Mouse (Mus musculus): ENCODE data around the gene Ap3b2.

- TF ChIP-seq CTCF (conservative IDR thresholded peaks at IDR 0.05 in 1 of 2, IDR thresholded peaks at IDR 0.05 in 1 of 2; ENCODE audit: low read depth in 2 of 2, low read length in 2 of 2) (no peak), POLR2A (IDR thresholded peaks at IDR 0.05; ENCODE audit: low read depth, low read length) (no peak), RCOR1 (conservative IDR thresholded peaks at IDR 0.05; ENCODE audit: low read depth, low read length) (no peak), CHD1 (IDR thresholded peaks at IDR 0.05; ENCODE audit: low read depth, low read length) (no peak), JUND (conservative IDR thresholded peaks at IDR 0.05; ENCODE audit: low read depth, low read length) (no peak), MEF2A (IDR thresholded peaks at IDR 0.05; ENCODE audit: borderline replicate concordance, low read depth, low read length) (no peak), BHLHE40 (IDR thresholded peaks at IDR 0.05; ENCODE audit: low read depth, low read length) (no peak), MAFK (IDR thresholded peaks at IDR 0.05; ENCODE audit: insufficient replicate concordance, low read length) (no peak), SIN3A (IDR thresholded peaks at IDR 0.05; ENCODE audit: low read length) (no peak), EP300 (IDR thresholded peaks at IDR 0.05; ENCODE audit: low read length) (no peak), ZMIZ1 (IDR thresholded peaks at IDR 0.05; ENCODE audit: low read depth, low read length) (no peak)
These were observed 12.9 kb downstream of the Ap3b2 start for GRCm38 (mm10) chr7:81480800-81481199.

Data from CH12.LX (cell line).